Mouse (Mus musculus) lung, adult 2 months (tissue): ENCODE measurements at regions not wholly inside any gene's neighbourhood (a gene's known extent, or its start where the extent isn't known, plus 50 kb on each side); places are given as distances from the start of the nearest gene placed in this dataset.

Experiments used
- CTCF ChIP-seq: fragments of 200-500 bp; IDR thresholded peaks from 2 replicates; pipeline ENCODE4 v1.5.1; 2011; ENCODE audit warnings: mild to moderate bottlenecking, low read length, control low read depth; ENCODE audit not compliant: insufficient read depth
- POLR2A ChIP-seq: fragments of 200-500 bp; IDR thresholded peaks from 2 replicates; pipeline ENCODE4 v1.6.1; 2011; ENCODE audit warnings: low read depth, mild to moderate bottlenecking, control low read depth, low read length, borderline replicate concordance; ENCODE audit errors: extremely low read depth

GRCm38 (mm10) chr13:111896279-111896678 is 87.5 kb upstream of the Map3k1 start:
- TF ChIP-seq CTCF (no peak), POLR2A (no peak)
